Mouse (Mus musculus): Measurements from ENCODE around the gene Cadm1.

GRCm38 (mm10) chr9:47710946-47711345 lies 181.0 kb downstream of the Cadm1 start:
- no peak for TF ChIP-seq CTCF (IDR thresholded peaks at IDR 0.05; ENCODE audit: borderline replicate concordance, control insufficient read depth, extremely low read depth, insufficient read depth, low read length, poor library complexity)
- TF ChIP-seq POLR2A (IDR thresholded peaks at IDR 0.05; ENCODE audit: control insufficient read depth, extremely low read depth, insufficient read depth, low read length, poor library complexity) = no peak

All from thymus, adult 2 months (tissue).